Mouse (Mus musculus) left cerebral cortex, adult 8-10 months (tissue): ENCODE measurements at regions not wholly inside any gene's neighbourhood (a gene's known extent, or its start where the extent isn't known, plus 50 kb on each side); places are given as distances from the start of the nearest gene placed in this dataset.

Experiments used
- DNase-seq, 2 experiments: peaks; one replicate each; pipeline ENCODE4 v3.0.0; 2022; ENCODE audit warnings: low spot score in 2 of 2

DNA sequence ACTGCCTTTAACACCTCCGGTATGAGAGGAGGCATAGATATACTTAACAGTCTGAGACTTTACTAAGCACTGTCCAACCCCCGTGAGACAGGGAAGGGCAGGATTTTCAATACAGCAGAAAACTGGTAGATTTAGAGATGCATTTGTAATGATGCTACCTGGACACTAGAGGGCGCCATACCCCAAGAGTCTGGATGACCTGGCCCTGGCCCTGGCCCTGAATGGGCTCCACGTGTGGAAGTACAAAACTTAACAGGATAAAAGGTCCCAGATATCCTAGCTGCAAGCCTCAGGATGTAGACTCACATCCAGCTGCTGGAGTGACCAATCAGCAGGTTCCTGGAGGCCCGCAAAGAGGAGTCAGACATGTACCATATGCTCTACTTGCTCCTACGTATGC lies 393.3 kb downstream of the Sox9 start:
- no peak for DNase-seq

DNA sequence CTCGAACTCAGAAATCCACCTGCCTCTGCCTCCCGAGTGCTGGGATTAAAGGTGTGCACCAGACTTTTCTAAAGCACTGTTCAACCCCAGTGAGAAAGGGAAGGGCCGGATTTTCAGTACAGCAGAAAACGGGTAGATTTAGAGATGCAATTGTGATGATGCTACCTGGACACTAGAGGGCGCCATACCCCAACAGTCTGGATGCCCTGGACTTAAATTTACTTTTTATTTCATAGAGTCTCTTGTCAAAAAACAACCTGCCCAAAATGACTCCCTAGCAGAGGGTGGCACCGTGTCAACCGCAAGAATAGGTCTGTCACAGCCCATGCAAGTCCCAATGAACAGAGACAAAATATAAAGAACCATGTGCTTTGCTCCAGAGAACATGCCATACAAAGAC lies 394.2 kb downstream of the Sox9 start:
- DNase-seq, result no peak

DNA sequence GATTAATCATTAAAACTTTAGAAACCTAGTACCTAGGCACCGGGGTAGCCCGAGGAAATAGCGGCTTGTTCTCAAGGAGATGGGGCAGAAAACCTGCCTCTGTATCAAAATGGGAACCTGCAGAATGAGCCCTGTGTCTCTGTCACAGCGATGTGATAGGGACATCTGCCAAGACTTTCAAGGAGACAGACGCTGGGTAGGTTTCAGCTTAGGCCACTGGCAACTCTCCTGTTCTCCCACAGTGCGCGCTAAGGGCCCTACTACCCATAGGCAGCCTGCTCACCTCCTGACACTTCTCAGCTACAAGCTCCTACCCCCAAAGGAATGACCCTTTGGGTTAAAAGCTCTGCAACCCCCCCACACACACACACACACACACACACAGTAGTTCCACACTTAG lies 396.4 kb downstream of the Sox9 start:
- no peak for DNase-seq

- no peak for DNase-seq
Observed at GRCm38 (mm10) chr11:113180008-113180407, 398.0 kb downstream of the Sox9 start.

DNA sequence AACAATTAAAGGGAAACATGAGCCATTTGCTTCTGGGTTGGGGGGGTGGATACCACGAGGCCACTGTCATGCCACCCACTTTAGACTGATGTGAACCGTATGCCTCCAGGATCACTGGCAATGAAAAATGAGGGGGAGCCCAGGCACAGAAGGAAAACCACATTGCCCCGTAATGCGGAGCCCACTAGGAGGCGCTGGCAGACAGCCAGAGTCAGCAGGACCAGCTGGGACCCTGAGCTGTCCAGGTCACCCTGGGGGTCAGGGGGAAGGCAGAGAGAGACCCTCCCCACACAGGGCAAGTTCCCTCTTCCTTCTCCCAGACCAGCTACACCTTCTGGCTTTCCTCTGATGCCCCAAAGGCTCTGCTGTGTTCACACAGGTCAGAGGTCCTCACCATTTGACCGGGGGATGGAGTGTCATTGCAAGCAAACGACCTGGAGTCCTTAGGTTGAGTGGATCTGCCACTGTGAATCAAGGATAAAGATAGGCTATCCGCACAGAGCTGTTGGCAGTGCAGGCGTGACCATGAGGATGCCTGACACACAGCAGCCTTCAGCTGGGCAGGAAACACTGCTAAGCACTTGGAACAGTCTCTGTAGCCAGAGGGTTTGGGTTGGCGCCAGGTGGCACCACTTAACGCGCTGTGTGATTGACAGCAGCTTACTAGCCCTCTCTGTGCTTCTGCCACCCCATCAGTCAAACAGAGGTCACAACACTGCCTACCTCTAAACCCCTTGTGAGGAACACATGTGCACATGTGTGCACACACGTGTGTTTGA lies 400.2 kb downstream of the Sox9 start:
- DNase-seq, result no peak

DNA sequence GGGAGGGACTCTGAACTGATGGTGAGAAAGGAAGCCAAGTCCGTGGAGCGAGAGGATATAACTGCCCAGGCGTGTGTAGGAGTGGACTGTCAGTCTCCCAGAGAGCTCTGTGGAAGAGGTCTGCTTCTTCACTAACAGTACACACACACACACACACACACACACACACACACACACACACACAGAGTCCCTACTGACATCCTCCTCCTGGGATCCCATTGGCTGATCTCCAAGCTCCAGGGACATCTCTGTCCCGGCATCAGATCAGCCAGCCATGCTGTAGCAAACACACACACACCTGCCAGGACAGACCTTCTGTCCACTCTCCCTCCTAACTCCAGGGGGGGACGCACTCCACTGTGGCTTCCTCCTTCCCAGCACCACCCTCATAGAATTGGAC lies 401.5 kb downstream of the Sox9 start:
- DNase-seq, result no peak

DNA sequence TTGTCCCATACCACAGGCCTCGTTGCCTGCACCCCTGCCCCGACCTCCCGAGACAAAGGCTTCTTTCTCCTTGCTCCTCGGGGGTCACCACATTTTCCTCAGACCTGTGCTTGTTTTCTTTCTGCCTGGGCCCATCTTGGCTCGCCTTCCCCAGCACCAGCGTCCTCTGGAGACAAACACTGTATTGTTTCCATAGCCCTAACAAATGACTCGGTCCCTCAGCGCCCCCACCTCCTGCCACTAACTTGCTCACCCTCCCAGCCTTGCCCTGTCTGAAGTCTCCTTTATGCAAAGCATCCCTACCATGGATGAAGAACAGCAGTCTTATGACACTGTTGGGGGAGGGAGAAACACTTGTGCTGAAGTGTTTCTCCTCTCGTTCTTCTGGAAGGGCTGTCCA lies 402.1 kb downstream of the Sox9 start:
- DNase-seq, result no peak

DNA sequence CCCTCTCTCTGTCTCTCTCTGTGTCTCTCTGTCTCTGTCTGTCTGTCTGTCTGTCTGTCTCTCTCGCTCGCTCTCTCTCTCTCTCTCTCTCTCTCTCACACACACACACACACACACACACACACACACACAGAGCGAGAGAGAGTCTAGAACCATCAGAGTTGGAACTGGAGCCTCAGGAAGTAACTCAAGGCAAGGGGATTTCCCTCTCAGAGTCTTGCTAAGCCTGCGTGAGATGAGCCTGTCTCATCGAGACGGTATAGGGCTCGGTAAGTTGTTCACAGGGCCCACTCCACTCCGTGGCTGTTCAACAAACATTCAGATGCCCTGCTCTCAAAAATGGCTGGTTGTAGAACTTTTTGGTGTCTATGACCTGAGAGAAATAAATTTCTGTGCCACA lies 405.4 kb downstream of the Sox9 start:
- no peak for DNase-seq

DNA sequence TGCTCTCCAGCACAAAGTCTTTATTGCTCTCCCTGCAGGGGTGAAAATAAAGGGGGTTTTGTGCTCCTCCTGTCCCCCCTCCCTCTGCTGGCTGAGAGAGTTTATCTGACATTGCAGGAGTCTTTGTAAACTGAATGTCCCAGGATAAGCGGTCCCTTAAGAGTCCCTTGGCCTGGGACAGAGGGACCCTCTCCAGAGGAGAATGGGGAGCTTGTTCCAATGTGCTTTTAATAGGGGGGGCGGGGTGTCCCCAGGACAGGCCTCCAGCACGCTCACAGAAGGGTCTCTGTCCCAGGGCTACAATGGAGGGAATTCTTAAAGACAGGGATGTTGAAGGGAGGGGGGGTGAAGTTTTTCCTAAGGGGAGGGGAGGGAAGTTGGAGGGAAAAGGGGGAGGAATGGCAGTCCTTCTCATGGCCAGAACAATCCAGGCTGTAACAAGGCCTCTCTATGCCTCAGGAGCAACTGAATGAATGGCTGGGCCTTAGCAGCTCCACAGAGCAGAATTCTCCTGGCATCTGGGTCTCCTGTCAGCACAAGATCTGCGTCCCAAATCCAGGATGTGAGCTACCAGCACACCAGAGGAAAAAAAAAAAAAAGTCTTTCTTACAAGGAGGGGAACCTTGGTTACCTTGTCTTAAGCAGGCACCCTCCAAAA lies 406.4 kb downstream of the Sox9 start:
- DNase-seq, result peak in 1 of 2 experiments; percentile 73

DNA sequence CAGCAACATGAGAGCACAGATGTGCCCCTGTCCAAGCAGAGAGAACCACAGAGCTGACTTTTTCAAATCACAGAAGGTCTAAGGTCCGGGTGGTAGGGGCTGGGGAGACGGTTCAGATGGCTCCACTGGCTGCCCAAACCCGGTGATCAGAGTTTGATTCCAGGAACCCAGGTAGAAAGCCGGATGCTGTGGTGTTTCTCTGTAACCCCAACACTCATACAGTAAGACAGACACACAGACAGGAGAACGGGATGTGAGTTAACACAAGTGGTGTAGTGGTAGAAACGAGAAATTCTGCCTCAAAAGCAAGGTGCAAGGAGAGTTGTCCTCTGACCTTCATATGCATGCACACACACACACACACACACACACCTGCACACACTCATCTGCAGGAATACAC lies 408.0 kb downstream of the Sox9 start:
- DNase-seq, result no peak

DNA sequence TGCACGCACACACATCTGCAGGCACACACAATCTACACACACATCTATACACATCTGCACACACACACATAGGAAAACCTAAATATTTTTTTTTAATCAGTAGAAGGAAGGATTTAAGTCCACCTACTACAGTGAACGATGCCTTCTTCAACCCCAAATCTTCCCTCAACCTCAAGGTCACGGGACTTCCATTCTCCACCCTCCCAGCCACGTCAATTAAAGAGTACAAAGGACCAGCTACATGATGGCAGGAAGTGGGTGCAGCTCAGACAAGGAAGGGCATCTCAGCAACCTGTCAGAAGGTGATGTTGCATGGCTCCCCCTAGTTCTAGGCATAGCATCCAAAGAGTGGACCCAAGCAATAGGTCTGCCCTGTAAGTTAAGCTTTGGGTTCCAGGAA lies 408.5 kb downstream of the Sox9 start:
- no peak for DNase-seq

DNA sequence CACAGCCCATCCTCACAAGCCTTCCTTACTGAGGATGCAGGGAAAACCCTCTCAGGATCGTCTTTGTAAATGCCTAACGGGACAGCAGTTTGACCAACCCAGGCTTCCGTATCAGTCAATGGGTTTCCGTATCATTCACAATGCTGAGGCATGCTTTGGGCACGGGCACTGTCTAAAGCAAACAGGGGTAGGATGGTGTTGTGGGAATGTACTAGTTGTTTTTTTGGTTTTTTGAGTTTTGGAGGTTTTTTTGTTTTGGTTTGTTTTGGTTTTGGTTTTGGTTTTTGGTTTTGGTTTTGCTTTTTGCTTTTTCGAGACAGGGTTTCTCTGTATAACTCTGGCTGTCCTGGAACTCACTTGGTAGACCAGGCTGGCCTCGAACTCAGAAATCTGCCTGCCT lies 409.0 kb downstream of the Sox9 start:
- no peak for DNase-seq

- peak in 1 of 2 experiments; percentile 70 for DNase-seq
Observed at GRCm38 (mm10) chr11:113192086-113192856, 410.2 kb downstream of the Sox9 start.

DNA sequence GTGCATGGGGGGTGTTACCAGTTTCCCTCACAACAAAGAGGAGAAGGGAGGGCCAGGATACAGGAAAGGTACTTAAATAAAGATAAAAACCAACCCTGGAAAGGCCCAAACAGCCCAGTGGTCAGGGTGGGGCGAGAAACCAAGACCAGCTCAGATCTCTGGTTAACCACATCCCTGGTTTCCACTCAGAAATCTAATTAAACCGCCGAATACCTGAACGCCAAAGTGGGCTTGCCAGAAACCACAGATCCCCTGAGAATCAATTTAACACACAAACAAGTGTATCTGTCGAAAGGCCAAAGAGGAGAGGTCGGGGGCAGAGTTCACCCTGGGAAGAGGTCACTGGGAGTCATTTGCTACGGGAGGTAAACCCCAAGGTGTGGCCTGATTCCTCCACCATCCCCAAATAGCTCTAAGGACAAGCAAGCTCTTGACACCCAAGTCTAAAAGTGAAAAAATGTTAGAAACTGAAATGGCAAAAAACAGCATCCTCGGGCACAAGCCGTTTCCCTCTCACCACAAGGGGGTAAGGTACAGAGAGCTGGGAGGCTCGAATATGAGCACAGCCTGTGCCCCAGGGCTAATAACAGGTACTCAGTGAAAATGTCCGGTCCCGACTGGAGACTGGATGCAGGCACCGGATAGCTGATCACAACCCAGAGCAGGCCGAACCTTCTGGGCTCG lies 412.3 kb downstream of the Sox9 start:
- no peak for DNase-seq
